Mouse (Mus musculus): Measurements from ENCODE around the gene Litaf.

The Litaf gene

GRCm38 (mm10) chr16:10956938-10957685 lies 108.8 kb downstream of the Litaf start:
- no peak for DNase-seq (ENCODE audit: low spot score in 2 of 2)

GRCm38 (mm10) chr16:10955078-10955477 lies 110.9 kb downstream of the Litaf start:
- no peak for DNase-seq (ENCODE audit: low spot score in 2 of 2)

- DNase-seq (ENCODE audit: low spot score in 2 of 2) = no peak
Observed at GRCm38 (mm10) chr16:10952881-10953280, 113.1 kb downstream of the Litaf start.

GRCm38 (mm10) chr16:10952071-10952470 lies 113.9 kb downstream of the Litaf start:
- no peak for DNase-seq (ENCODE audit: low spot score in 2 of 2)

GRCm38 (mm10) chr16:10951581-10951980 lies 114.4 kb downstream of the Litaf start:
- DNase-seq (ENCODE audit: low spot score in 2 of 2) = no peak

GRCm38 (mm10) chr16:10950539-10950938 lies 115.4 kb downstream of the Litaf start:
- no peak for DNase-seq (ENCODE audit: low spot score in 2 of 2)

GRCm38 (mm10) chr16:10947724-10948123 lies 118.2 kb downstream of the Litaf start:
- DNase-seq (ENCODE audit: low spot score in 2 of 2) = no peak

- no peak for DNase-seq (ENCODE audit: low spot score in 2 of 2)
Observed at GRCm38 (mm10) chr16:10945381-10946127, 120.4 kb downstream of the Litaf start.

GRCm38 (mm10) chr16:10944545-10944944 lies 121.4 kb downstream of the Litaf start:
- DNase-seq (ENCODE audit: low spot score in 2 of 2) = no peak

GRCm38 (mm10) chr16:10943257-10943656 lies 122.7 kb downstream of the Litaf start:
- DNase-seq (ENCODE audit: low spot score in 2 of 2) = no peak

- no peak for DNase-seq (ENCODE audit: low spot score in 2 of 2)
Observed at GRCm38 (mm10) chr16:10940661-10941060, 125.3 kb downstream of the Litaf start.

GRCm38 (mm10) chr16:10939932-10940331 lies 126.0 kb downstream of the Litaf start:
- no peak for DNase-seq (ENCODE audit: low spot score in 2 of 2)

- DNase-seq (ENCODE audit: low spot score in 2 of 2) = no peak
Observed at GRCm38 (mm10) chr16:10937497-10937896, 128.5 kb downstream of the Litaf start.

- DNase-seq (ENCODE audit: low spot score in 2 of 2) = no peak
Observed at GRCm38 (mm10) chr16:10936700-10937319, 129.1 kb downstream of the Litaf start.

- no peak for DNase-seq (ENCODE audit: low spot score in 2 of 2)
Observed at GRCm38 (mm10) chr16:10934047-10934446, 131.9 kb downstream of the Litaf start.

- no peak for DNase-seq (ENCODE audit: low spot score in 2 of 2)
Observed at GRCm38 (mm10) chr16:10933372-10933771, 132.6 kb downstream of the Litaf start.

GRCm38 (mm10) chr16:10927026-10927425 lies 138.9 kb downstream of the Litaf start:
- DNase-seq (ENCODE audit: low spot score in 2 of 2) = no peak

GRCm38 (mm10) chr16:10925591-10926180 lies 140.3 kb downstream of the Litaf start:
- no peak for DNase-seq (ENCODE audit: low spot score in 2 of 2)

GRCm38 (mm10) chr16:10923561-10923960 lies 142.4 kb downstream of the Litaf start:
- DNase-seq (ENCODE audit: low spot score in 2 of 2) = no peak

GRCm38 (mm10) chr16:10919856-10920255 lies 146.1 kb downstream of the Litaf start:
- no peak for DNase-seq (ENCODE audit: low spot score in 2 of 2)

- no peak for DNase-seq (ENCODE audit: low spot score in 2 of 2)
Observed at GRCm38 (mm10) chr16:10916271-10916670, 149.7 kb downstream of the Litaf start.

GRCm38 (mm10) chr16:10915066-10915465 lies 150.9 kb downstream of the Litaf start:
- DNase-seq (ENCODE audit: low spot score in 2 of 2) = no peak

All from spleen, postnatal 14 days (tissue).